Mouse (Mus musculus): ENCODE measurements around the gene Chrdl2.
A peak's percentile ranks its signal among the peaks of the same experiment; 100 is the strongest.
"Not testable (repeated sequence)": the region's sequence is repeated elsewhere in the genome, so short reads cannot be mapped to it uniquely, and the experiment has no call there.

Gene Chrdl2

DNA sequence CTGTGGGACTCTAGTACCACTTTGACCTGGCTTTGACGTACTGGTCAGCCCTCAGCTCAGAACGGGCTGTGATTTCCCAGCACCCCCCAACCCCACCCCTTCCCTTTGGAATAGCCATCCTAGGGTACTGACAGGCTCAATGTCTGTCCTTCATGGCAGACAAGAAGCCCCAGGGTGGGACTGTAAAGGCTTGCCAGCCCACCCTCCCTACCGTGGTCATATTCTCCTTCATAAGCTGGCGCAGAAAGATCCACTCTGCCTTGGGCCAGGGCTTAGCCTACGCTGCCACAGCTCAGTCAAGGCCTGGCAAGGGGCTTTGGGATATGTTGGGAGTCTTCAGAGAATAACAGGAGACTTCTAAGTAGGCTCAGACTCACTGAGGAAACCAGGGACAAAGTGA lies 37.1 kb downstream of the Chrdl2 start:
- no peak for DNase-seq

GRCm38 (mm10) chr7:100043605-100044031 lies 37.6 kb downstream of the Chrdl2 start:
- no peak for DNase-seq

- DNase-seq, result peak; percentile 29
Measured at GRCm38 (mm10) chr7:100046486-100046885, 40.5 kb downstream of the Chrdl2 start.

DNA sequence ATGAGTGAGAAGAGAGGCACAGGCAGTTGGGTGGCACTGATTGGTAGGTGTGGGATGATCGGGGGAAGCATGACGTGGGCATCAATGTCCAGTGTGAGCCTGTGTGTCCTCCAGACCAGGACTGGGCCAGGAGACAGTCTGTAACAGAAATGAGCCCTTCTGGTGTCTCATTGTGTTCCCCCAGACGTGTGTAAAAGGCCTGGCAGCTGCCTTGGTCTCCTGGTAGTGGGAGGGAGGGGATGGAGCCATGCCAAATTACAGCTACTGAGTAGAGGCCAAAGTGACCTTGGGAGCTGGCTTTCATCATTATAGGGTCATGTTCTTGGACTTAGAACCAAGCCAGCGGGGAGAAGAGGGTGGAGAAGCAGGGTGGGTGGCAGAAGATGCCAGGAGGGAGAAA lies 45.9 kb downstream of the Chrdl2 start:
- DNase-seq, result no peak

GRCm38 (mm10) chr7:100052991-100053390 lies 47.0 kb downstream of the Chrdl2 start:
- DNase-seq, result not testable (repeated sequence)

GRCm38 (mm10) chr7:100073959-100074358 lies 68.0 kb downstream of the Chrdl2 start:
- peak; percentile 16 for DNase-seq

DNA sequence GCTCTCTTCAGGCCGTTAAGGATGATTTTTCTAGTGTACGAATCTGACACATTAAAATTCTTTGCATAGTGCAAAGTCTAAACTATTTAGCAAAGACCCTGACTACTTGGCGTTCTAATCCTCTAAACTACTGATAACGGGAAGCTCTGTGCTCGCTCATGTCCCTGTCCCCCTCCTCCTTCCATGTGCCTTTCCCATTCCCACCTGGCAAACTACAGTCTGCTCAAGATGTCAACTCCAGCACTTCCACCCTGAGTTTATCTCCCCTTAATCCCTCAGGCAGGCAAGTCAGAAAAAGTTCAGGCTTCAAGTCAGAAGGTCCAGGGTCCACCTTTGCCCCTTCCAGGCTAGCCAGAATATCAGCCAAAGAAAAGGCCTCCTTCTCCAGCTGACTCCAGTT lies 70.3 kb downstream of the Chrdl2 start:
- DNase-seq, result no peak

- no peak for DNase-seq
Measured at GRCm38 (mm10) chr7:100077071-100077470, 71.1 kb downstream of the Chrdl2 start.

GRCm38 (mm10) chr7:100080087-100080781 lies 74.3 kb downstream of the Chrdl2 start:
- DNase-seq, result no peak

- DNase-seq, result no peak
Measured at GRCm38 (mm10) chr7:100082836-100083235, 76.9 kb downstream of the Chrdl2 start.

GRCm38 (mm10) chr7:100083812-100084211 lies 77.8 kb downstream of the Chrdl2 start:
- no peak for DNase-seq
